Mouse (Mus musculus) large intestine, adult 2 months (tissue): Measurements from ENCODE around the gene Tamm41. TPM values are rescaled to one million over a fixed set of nuclear protein-coding genes. Genes with fewer than 3 reads are reported as not detected.

Source experiments
- DNase-seq: peaks from one replicate; pipeline ENCODE4 v3.0.0-alpha.2; 2012; ENCODE audit warnings: low read depth, low spot score
- WGBS: fragments of 180-500 bp; shearing (Covaris S2); methylation state at CpG from one replicate; pipeline ENCODE4 v1.1.7; 2018; 5-methylcytosine and 5-hydroxymethylcytosine counted together
- polyA plus RNA-seq: library from polyadenylated mRNA; depleted of rRNA; stranded (reverse); fragments of >200 nt; gene quantifications from 2 replicates; pipeline ENCODE4 v1.2.3, GENCODE M21; 2012

Gene Tamm41
- polyA plus RNA-seq, 1 experiment: 32.7 TPM

DNA sequence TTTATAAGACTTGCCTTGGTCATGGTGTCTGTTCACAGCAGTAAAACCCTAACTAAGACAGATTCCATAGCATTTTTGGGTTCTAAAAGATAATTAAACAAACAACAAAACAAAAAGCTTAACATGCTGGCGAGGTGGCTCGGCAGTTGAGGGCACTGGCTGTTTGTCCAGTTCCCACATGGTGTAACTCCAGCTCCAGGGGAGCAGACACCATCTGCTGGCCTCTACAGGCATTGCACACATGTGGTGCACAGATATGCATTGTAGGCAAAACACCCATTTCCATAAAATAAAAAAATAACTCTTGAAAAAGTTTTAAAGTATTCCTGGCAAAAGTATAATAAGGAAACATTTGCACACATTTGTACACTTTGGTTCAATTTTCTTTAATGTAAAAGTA is 7.6 kb downstream of the Tamm41 start:
- 69% methylated on average over 2 of the region's 2 CpGs for WGBS

DNA sequence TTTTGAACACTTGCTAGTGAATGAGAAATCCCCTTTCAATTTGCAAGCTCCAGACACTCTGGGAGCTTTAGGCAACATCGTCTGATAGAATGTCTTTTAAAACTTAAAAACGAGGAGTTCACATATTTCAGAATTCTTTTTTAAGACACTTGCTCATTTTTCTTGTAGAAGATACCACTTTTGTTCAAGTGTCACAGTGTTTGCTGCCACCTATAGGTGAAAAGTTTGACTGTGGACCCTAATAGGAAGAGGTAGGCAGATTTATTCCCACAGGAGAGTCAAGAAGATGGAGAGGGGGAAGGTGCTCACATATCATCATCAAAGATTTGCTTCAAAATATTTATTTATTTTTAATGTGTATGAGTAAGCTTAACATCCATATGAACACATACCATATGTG is 8.4 kb downstream of the Tamm41 start:
- 58% methylated on average over 2 of the region's 2 CpGs for WGBS
- DNase-seq: no peak

More for the DNA sequence above, 7.6 kb downstream of the Tamm41 start:
- no peak for DNase-seq

DNA sequence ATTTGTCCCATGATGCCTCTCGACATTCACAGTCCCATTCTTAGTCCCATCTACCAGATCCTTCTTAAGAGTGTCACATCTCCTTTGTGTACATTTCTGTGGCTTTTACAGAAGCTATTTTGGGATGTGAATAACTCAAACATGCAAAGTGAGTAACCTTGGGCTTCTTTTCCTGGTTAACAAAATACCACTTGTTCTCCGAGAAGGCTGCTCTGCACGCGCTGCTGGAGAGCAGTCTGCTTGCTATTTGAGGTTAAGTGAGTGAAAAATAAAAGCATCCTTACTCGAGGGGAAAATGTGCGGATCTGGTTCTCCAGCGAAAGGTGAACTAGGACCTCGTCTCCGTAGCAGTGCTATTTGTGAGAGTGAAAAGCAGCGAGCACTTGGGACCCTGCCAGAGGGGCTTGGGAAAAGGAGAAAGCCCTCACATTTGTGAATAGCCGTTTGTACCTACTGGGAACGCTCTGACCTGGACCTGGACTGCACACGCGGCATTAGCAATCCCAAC is 10.1 kb downstream of the Tamm41 start:
- no peak for DNase-seq
- WGBS: 84% methylated on average over 14 of the region's 14 CpGs

GRCm38 (mm10) chr6:115022876-115023275 is 14.8 kb downstream of the Tamm41 start:
- WGBS: 72% methylated on average over 9 of the region's 9 CpGs

DNA sequence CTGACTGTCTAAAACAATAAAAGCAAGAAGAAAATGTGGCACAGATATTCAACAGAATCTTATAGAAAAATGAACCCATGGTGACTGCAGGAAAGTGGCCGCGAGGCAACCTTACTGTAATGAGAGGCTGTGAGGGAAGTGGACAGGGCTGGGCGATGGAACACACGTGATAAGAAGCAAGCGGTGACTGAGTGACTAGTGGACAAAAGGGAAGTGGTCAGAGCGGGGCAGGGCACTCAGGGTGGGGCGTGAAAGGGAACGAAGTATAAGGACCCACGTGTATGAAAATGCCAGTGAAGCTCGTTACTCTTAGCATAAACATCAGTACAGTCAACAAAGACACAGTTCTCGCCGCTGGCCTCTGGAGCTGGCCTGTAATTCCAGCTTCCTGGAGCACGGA is 22.2 kb downstream of the Tamm41 start:
- WGBS: 82% methylated on average over 13 of the region's 13 CpGs
- no peak for DNase-seq

More at GRCm38 (mm10) chr6:115022876-115023275, 14.8 kb downstream of the Tamm41 start:
- DNase-seq: no peak

DNA sequence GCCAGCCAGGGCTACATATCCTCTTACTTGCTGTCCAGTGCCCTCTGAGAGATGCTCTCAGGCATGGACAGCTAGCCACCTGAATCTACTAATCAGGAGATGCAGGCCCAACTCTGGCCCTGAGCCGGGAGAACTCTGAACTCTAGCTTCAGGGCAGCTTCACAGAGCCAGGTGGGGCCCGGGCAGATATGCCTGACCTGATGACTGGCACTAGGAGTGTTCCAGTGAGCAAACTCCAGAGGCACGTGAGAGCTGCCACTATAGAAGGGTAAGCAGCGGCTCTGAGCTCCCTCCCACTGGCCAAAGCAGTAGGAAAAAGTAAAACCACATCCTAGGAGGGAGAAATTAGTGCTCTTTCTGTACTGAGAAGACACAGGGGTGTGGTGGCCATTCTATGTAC is 24.1 kb downstream of the Tamm41 start:
- DNase-seq: no peak

DNA sequence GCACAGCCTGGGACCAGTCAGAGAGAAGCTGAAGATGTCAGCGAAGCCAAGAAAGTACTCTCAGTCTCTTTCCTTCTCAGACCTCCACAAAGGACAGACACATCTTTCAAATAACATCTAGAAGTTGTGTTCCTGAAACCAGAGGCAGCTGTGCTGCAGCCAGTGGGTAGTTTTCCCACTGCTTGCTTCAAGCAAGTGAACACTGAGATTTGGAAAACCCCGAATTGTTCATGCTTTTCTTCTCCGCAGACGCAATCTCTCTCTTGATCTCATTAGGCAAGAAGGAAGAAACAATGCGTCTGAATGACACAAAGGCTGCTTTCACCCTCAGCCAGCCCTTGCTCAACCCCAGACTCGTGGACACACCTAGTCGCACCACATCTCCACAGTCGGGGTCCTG is 25.9 kb downstream of the Tamm41 start:
- WGBS: 83% methylated on average over 8 of the region's 8 CpGs

More for the DNA sequence above, 24.1 kb downstream of the Tamm41 start:
- 53% methylated on average over 4 of the region's 4 CpGs for WGBS

GRCm38 (mm10) chr6:115010815-115011214 is 26.9 kb downstream of the Tamm41 start:
- WGBS: 80% methylated on average over 9 of the region's 9 CpGs
- DNase-seq: no peak

More for the DNA sequence above, 25.9 kb downstream of the Tamm41 start:
- DNase-seq: no peak

GRCm38 (mm10) chr6:115010304-115010703 is 27.4 kb downstream of the Tamm41 start:
- DNase-seq: no peak
- WGBS: 85% methylated on average over 9 of the region's 9 CpGs

- 27% methylated on average over 5 of the region's 5 CpGs for WGBS
- DNase-seq: peak; percentile 63
These were observed 29.9 kb downstream of the Tamm41 start for GRCm38 (mm10) chr6:115007728-115008127.

DNA sequence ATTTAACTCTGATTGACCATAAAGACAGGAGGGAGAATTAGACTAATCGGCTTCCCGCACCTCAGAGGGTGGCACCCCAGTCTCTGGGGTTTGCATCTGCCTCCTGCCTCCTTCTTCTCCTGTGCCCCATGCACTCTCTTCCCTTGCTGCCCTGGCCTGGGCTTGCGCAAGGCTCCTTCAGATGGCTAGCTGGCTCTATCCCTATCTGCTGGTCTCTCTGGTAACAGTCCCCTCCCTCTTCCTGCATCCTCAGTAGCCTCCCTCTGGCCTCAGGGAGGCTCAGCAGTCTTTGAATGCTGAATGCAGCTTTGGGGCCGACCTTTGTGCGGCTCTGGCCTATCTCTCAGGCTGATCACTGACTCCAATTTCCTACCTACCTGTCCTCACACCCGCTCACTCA is 30.7 kb downstream of the Tamm41 start:
- no peak for DNase-seq
- 91% methylated on average over 6 of the region's 6 CpGs for WGBS

DNA sequence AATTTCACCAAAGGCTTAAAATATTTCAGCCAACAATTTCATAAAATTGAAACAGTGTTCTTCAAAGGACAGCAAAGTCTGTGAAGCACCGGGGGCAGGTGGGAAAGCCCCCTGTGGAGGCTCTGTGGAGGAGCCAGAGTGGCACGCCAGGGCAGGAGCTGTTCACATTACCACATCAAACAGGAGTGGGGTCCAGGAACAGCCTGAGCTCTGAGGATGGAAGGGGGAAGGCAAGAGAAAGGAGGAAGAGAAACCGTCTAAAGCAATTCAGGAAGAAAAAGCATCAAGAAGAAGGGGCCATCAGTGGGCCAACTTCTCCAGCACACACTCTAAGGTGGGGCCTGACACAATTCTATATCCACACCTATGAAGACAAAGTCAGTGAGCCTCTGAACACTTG is 31.6 kb downstream of the Tamm41 start:
- WGBS: 82% methylated on average over 3 of the region's 3 CpGs
- no peak for DNase-seq

DNA sequence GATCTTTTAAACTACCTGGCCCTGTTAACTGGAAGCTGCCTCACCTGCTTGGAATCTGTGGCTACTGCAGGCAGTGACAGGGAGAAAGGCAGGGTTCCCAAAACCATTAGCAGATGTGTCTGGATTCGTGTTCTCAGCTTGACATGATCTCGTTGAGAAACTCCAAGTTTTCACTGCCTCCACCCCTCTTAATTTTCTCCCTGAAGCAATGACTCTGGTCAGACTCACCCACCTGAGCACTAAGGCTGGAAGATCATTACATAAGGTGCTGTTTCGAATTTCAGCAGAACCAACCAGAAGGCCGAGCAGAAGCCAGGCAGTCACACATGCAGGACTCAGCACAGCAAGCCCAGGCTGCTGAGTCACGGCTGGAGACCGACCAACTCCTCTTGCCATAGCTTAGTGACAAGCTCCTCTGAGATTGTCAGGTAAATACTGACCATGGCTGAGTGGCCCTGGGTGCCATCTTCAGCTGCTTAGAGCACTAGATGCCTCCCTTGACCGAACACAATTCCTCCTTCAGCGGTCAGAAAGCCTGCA is 32.3 kb downstream of the Tamm41 start:
- WGBS: 93% methylated on average over 8 of the region's 8 CpGs
- DNase-seq: no peak

GRCm38 (mm10) chr6:115004636-115005035 is 33.0 kb downstream of the Tamm41 start:
- 88% methylated on average over 8 of the region's 8 CpGs for WGBS
- no peak for DNase-seq

GRCm38 (mm10) chr6:114998374-114999031 is 39.2 kb downstream of the Tamm41 start:
- DNase-seq: no peak
- WGBS: 45% methylated on average over 16 of the region's 16 CpGs

DNA sequence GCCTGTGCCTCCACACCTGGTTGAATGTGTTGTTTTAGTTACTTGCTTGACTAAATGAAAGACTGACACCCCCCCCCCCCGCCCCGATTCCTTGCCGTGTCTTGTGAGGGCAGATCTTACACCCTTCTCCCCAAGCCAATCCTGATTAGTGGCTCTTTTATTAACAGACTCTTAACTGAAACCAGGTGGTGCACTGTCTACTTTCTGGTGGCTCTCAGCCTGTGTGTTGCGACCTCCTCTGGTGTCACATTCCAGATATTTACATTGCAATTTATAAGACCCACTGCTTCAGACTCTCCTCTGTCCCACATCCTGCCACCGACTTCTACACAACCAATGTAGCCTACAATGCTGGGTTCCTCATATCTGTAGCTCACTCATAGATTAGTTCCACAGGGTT is 40.2 kb downstream of the Tamm41 start:
- no peak for DNase-seq
- 38% methylated on average over 5 of the region's 5 CpGs for WGBS

- WGBS: 32% methylated on average over 5 of the region's 5 CpGs
- DNase-seq: no peak
These were observed 40.8 kb downstream of the Tamm41 start for GRCm38 (mm10) chr6:114996910-114997309.

GRCm38 (mm10) chr6:114994079-114994478 is 43.6 kb downstream of the Tamm41 start:
- no peak for DNase-seq
- 83% methylated on average over 5 of the region's 5 CpGs for WGBS

DNA sequence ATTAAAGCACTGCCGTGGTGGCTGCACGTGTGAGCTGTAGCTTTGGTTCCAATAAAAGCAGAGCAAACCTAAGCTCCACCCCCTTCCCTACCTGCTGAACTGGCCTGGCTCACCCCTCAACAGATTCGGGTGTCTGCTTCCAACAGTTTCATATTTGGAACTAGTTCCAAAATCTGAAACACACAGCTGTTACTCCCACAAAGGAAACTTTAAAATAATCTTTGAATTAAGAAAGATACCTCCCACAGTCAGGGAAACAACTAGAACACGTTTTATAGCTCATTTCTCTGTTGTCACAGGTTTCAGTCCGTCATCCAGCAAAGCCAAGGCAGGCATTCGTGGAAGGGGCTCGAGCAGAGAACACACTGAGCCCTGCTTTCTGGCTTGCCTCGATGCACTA is 44.0 kb downstream of the Tamm41 start:
- 33% methylated on average over 8 of the region's 8 CpGs for WGBS
- DNase-seq: no peak

DNA sequence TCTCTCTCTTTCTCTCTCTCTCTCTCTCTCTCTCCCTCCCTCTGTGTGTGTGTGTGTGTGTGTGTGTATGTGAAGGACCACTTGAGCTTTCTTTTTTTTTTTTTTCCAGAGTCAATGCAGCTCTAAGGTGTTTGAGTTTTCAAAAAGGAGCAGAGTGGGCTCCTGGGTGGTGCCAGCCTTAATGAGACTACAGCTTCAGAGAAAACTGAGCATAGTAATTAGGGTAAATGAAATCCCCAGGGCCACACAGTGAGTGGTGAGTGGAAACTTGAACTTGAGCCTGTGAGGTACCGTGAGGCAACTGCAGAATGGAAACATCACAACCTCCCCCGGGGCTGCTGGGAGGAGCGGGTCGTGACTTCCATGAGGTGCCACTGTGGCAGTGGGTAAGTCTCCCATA is 45.8 kb downstream of the Tamm41 start:
- 92% methylated on average over 4 of the region's 4 CpGs for WGBS
- DNase-seq: no peak

DNA sequence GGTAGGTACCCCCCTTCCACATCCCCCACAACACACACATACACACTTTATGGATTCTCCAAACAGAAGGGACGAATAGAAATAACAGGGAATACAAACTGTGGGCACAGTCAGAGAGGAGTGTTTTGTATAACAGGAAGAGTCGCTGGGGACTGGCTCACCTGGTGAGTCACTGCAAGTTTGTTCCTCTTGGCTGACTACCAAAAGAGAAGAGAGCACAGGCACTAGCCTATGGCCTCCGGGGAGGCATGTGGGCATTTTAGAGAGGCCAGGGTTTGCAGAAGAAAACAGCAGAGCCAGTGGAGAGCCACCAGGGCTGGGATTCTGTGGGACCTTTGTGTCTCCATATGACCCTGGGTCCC is 49.1 kb downstream of the Tamm41 start:
- WGBS: 13% methylated on average over 3 of the region's 3 CpGs

More for the DNA sequence above, 49.1 kb downstream of the Tamm41 start:
- no peak for DNase-seq
